Mouse (Mus musculus): ENCODE results near the gene Yipf2.

Gene Yipf2

DNA sequence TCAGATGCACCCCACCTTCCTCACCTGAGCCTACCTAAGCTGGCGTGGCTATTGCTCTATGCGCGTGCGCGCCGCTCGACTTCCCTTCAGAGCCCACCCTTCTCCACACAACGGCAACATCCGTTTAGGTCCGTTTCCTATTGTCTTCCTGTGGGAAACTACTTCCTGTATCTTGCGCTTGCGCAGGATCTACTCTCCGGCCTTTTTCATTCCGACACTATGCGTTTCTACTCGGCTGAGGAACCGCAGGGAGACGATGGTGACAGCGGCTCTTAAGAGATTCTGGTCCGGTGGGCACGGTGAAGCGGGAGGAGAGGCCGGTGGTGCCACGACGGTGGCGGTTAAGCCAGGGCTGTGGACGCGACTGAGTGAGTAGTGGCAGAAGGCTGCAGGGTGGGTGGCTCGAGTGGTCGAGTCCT lies at the start of gene Yipf2, which contains the start of gene Timm29:
Gene Yipf2 (minus strand): TSS at position 126 of the 419 bp plus-strand sequence.
Gene Timm29 (plus strand): TSS at position 20 of the 419 bp plus-strand sequence.
- peak; percentile 88 for DNase-seq (ENCODE audit: extremely low read depth, insufficient read length, low spot score)

DNA sequence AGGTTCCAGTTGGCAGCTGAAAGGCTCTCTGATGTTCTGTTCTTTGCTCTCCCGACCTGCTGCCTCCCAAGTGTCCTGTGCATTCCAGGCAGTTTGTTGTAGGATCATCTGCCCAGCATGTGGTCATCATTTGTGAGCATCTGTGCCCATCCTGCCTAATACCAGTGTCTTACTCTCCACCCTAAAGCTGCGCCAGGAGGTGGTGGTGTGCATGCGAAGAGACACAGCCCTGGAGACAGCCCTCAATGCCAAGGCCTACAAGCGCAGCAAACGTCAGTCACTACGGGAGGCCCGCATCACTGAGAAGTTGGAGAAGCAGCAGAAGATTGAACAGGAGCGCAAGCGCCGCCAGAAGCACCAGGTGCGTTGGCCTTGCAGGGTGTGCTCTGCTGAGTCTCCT lies 46.4 kb upstream of the Yipf2 start:
- no peak for DNase-seq (ENCODE audit: extremely low read depth, insufficient read length, low spot score)

- no peak for DNase-seq (ENCODE audit: extremely low read depth, insufficient read length, low spot score)
Observed at GRCm38 (mm10) chr9:21635639-21636038, 43.0 kb upstream of the Yipf2 start.

GRCm38 (mm10) chr9:21633106-21633505 lies 40.5 kb upstream of the Yipf2 start:
- DNase-seq (ENCODE audit: extremely low read depth, insufficient read length, low spot score): no peak

- DNase-seq (ENCODE audit: extremely low read depth, insufficient read length, low spot score): peak; percentile 34
Observed at GRCm38 (mm10) chr9:21630673-21631072, 38.0 kb upstream of the Yipf2 start.

DNA sequence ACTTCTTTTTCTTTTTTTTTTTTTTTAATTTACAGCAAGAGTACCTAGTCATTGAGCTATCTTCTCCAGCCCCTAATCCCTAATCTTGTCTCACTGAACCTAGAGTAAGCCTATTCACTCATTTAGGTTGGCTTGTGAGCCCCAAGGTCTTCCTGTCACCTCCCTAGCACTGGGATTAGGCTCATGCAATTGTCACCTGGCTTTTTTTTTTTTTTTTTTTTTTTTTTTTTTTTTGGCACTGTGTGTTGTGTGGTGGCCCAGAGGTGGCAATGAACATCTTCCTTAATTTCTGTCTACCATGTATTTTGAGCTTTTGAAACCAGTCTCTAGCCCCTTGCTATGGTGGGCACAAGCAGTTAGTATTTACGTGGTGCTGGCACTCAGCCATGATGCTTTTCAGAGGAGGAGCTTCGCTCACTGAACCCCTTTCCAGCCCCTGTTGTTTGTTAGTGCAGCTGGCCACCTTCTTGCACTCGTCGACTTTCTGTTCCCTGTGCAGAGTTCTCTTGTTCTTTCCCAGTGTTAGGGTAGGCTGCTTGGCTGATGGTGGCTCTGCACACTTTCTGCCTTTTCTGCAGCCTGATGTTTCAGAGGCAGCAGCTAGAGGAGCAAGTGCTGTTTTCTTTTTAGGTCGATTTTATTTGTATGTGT lies 34.6 kb upstream of the Yipf2 start:
- no peak for DNase-seq (ENCODE audit: extremely low read depth, insufficient read length, low spot score)

DNA sequence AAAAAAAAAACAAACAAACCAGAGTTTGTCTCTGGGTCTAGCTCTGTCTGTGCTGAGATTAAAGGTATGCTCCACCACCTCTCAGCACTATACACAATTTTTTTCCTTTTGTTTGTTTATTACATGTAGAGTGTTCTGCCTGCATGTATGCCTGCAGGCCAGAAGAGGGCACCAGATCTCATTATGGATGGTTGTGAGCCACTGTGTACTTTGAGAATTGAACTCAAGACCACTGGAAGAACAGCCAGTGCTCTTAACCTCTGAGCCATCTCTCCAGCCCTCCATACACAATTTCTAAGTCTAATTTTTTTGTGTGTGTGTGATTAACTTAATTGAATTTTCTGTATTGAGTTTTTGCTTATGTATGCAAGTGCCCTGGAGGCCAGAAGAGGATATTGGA lies 33.9 kb upstream of the Yipf2 start:
- DNase-seq (ENCODE audit: extremely low read depth, insufficient read length, low spot score): no peak

- no peak for DNase-seq (ENCODE audit: extremely low read depth, insufficient read length, low spot score)
Observed at GRCm38 (mm10) chr9:21625342-21626339, 33.0 kb upstream of the Yipf2 start.

- no peak for DNase-seq (ENCODE audit: extremely low read depth, insufficient read length, low spot score)
Observed at GRCm38 (mm10) chr9:21622676-21623075, 30.0 kb upstream of the Yipf2 start.

DNA sequence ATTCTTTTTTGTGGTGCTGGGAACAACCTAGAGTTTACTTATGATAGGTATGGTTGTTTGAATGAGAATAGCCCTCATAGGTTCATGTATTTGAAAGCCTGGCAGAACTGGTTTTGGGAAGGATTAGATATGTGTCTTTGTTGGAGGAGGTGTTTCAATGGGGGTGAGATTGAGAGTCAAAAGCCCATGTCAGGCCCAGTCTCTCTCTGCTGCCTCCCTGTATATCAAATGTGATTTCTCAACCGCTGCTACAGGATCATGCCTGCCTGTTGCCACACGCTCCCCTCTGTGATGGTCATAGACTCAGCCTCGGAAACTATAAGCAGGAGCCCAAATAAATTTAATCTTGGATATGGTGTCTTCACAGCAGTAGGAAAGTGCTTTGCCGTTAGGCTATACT lies 27.6 kb upstream of the Yipf2 start:
- DNase-seq (ENCODE audit: extremely low read depth, insufficient read length, low spot score): no peak

- DNase-seq (ENCODE audit: extremely low read depth, insufficient read length, low spot score): no peak
Observed at GRCm38 (mm10) chr9:21617066-21617465, 24.4 kb upstream of the Yipf2 start.

DNA sequence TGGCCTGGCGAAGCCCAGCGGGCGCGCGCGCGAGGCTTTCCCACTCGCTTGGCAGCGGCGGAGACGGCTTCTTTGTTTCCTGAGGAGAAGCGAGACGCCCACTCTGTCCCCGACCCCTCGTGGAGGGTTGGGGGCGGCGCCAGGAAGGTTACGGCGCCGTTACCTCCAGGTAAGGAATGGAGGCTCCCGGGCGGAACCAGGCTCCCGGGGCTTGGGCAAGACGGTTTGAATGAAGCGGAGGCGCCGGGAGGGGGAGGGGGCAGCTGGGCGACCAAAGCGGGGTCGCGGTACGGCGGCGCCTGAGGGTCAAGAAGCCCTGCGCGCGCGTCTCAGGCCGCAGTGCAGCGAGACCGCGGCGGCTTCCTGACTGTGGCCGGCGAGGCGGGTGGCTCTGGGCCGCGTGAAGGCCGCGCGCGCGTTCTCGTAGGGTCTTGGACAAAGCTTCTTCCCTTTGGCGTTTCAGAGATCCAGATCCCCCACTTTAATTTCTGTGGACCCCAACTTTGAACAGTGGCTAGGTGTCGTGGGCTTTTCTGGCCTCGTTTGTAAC lies 23.7 kb upstream of the Yipf2 start:
- DNase-seq (ENCODE audit: extremely low read depth, insufficient read length, low spot score): peak; percentile 89

DNA sequence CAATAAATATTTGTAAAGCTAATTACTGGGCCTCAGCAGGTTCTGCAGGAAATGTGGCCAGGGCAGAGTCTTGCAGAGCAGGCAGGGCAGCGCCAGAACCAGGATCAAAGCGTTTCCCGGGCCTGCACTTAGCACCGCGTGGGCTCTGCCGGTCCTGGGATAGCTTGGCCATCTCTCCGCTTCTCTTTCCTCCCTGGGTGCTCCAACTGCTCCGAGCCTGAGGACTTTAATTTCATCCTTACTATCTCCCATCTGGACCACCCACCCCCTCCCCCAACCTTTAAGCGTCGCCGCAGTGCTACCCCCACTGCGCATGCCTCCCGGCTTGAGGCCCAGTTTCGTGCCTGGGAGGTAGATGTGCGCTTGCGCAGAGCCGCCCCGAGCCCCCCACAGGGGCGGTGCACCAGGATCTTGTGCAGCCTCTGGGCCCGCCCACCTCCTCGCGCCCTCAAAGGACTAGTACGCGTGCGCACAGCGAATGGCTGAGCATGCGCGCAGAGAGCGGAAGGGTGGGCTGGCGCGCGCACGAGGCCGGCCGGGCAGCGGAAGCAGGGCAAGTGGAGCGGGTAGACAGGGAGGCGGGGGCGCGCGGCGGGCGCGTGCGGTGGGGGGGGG lies 23.1 kb upstream of the Yipf2 start, which contains the start of gene Smarca4:
Gene Smarca4 (plus strand): TSS at position 553 of the 615 bp plus-strand sequence.
- peak; percentile 99 for DNase-seq (ENCODE audit: extremely low read depth, insufficient read length, low spot score)

DNA sequence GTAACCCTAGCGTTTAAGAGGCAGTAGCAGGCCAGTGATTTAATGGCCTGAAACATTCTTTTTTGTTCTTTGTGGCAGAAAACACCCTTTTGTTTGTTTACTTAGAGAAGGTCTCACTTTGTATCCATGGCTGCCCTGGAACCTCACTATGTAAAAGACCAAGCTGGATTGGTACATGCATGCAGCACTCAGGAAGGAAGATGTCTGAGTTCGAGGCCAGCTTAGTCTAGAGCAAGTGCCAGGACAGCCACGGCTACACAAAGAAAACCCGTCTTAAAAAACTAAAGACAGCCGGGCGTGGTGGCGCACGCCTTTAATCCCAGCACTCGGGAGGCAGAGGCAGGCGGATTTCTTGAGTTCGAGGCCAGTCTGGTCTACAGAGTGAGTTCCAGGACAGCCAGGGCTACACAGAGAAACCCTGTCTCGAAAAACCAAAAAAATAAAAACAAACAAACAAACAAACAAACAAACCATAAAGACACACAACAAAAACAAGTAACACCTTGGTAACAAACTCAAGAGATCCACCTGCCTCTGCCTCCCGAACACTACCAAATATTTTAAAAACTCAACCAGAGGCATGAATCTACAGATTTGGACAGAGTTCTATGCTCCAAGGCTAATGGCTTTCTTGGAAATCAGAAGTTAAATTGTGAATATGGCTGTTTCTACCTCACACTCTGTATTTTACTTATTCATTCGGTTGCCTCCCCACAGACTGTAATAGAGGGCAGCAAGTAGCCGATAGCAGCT lies 22.4 kb upstream of the Yipf2 start:
- DNase-seq (ENCODE audit: extremely low read depth, insufficient read length, low spot score): no peak

- DNase-seq (ENCODE audit: extremely low read depth, insufficient read length, low spot score): peak; percentile 64
Observed at GRCm38 (mm10) chr9:21609861-21610260, 17.2 kb upstream of the Yipf2 start.

DNA sequence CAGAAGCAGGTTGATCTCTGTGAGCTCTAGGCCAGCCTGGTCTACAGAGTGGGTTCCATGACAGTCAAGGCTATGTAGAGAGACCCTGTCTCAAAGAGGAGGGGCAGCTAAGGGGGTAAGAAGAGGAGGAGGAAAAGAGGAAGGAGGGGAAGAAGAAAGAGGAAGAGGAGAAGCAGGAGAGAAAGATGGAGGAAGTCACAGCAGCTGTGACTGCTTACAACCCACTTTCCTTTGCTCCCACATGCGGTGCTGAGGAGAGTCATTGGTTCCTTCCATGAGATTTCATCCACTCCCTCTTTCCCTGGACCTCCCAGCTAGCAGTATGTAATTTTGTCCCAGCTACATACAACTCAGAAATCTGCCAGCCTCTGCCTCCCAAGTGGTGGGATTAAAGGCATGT lies 14.0 kb upstream of the Yipf2 start:
- no peak for DNase-seq (ENCODE audit: extremely low read depth, insufficient read length, low spot score)

DNA sequence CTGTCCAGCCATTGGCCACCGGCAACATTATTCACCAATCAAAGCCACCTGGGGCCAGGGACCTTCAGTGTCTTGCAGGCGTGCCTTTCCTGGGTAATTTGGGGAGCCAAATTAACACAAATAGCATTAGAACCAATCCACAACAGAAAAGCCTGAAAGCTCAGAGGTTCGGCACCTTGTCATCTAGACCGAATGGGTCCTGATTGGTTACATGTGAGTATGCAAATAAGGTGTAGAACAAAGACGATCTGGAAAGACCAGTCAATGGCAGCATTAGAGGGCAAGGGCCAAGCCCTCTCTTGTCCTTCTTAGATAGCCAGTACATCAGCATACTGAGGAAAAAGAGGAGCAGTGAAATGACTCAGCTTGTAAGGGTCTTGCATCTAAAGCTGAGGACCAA lies 13.2 kb upstream of the Yipf2 start:
- no peak for DNase-seq (ENCODE audit: extremely low read depth, insufficient read length, low spot score)

- DNase-seq (ENCODE audit: extremely low read depth, insufficient read length, low spot score): no peak
Observed at GRCm38 (mm10) chr9:21604119-21604518, 11.5 kb upstream of the Yipf2 start.

DNA sequence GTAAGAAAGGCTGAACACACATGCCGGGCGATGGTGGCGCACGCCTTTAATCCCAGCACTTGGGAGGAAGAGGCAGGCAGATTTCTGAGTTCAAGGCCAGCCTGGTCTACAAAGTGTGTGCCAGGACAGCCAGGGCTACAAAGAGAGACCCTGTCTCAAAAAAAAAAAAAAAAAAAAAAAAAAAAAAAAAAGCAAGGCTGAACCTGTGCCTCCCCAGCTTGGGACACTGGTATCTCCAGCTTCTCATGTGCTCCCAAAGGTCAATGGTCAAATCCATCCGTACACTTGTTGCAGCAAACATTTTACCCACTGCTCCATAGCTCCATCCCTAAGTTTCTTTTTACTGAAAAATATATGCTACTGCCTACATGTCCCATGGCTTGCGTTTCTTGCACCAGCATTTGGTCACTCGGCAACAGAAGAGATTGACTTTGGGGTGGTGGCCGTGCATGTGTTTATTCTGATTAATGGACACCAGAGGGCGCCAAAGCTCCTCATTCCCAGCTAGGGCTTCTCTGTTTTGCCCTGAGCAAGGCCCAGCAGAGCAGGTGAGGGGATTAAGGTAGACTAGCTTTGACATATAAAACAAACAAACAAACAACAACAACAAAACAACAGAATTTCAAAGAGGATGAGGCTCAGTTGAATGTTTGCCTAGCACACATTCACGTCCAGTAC lies 9.2 kb upstream of the Yipf2 start:
- DNase-seq (ENCODE audit: extremely low read depth, insufficient read length, low spot score): peak; percentile 28

- DNase-seq (ENCODE audit: extremely low read depth, insufficient read length, low spot score): no peak
Observed at GRCm38 (mm10) chr9:21601073-21601472, 8.4 kb upstream of the Yipf2 start.

Measured in 3134 (cell line).